Mouse (Mus musculus) MEL (cell line): Measurements from ENCODE around the gene Cd1d1. TPM values are rescaled to one million over a fixed set of nuclear protein-coding genes. Genes with fewer than 3 reads are reported as not detected.
A peak's percentile ranks its signal among the peaks of the same experiment; 100 is the strongest.
"Not testable (repeated sequence)": the region's sequence is repeated elsewhere in the genome, so short reads cannot be mapped to it uniquely, and the experiment has no call there.

ENCODE experiments used
- DNase-seq: peaks from one replicate; pipeline ENCODE4 v3.0.0; 2011; ENCODE audit warnings: low read depth, low spot score
- H3K27ac ChIP-seq: 2 replicates; pipeline ENCODE4 v1.5.1; 2012; ENCODE audit warnings: low read depth, mild to moderate bottlenecking, control low read depth, low read length, moderate library complexity; ENCODE audit not compliant: control insufficient read depth
- H3K27me3 ChIP-seq, 2 experiments: fragments of 150-350 bp in 1 of 2; sonication (generic) in 1 of 2; 2 replicates each; pipeline ENCODE4 v1.6.1; 2012; ENCODE audit warnings: low read length in 2 of 2, mild to moderate bottlenecking in 2 of 2, improper control_type of control experiment in 1 of 2, moderate library complexity in 1 of 2; ENCODE audit not compliant: insufficient read depth in 2 of 2, control insufficient read depth in 1 of 2
- H3K36me3 ChIP-seq, 2 experiments: 2 replicates each; pipeline ENCODE4 v1.6.1; 2012 to 2014; ENCODE audit warnings: low read length in 2 of 2, improper control_type of control experiment in 1 of 2, inconsistent platforms in 1 of 2, mild to moderate bottlenecking in 1 of 2; ENCODE audit not compliant: insufficient read depth in 2 of 2, control insufficient read depth in 1 of 2
- H3K4me1 ChIP-seq, 2 experiments: fragments of 150-350 bp in 1 of 2; sonication (generic) in 1 of 2; 2 replicates each; pipeline ENCODE4 v1.6.1; 2012; ENCODE audit warnings: low read length in 2 of 2, improper control_type of control experiment in 1 of 2, mild to moderate bottlenecking in 1 of 2; ENCODE audit not compliant: insufficient read depth in 2 of 2, control insufficient read depth in 1 of 2
- H3K4me3 ChIP-seq, 2 experiments: fragments of 150-350 bp in 1 of 2; sonication (generic) in 1 of 2; 2 replicates each; pipeline ENCODE4 v1.5.1; 2012; ENCODE audit warnings: low read depth in 2 of 2, low read length in 2 of 2, mild to moderate bottlenecking in 2 of 2, moderate library complexity in 2 of 2, control low read depth in 1 of 2, improper control_type of control experiment in 1 of 2; ENCODE audit not compliant: control insufficient read depth in 1 of 2, insufficient read depth in 1 of 2
- H3K79me2 ChIP-seq: 2 replicates; pipeline ENCODE4 v1.6.1; 2012; ENCODE audit warnings: mild to moderate bottlenecking, low read length, moderate library complexity; ENCODE audit not compliant: control insufficient read depth, poor library complexity, insufficient read depth
- H3K9ac ChIP-seq: 2 replicates; pipeline ENCODE4 v1.6.1; 2012; ENCODE audit warnings: low read depth, mild to moderate bottlenecking, control low read depth, low read length, moderate library complexity; ENCODE audit not compliant: control insufficient read depth, poor library complexity, severe bottlenecking
- H3K9me3 ChIP-seq: fragments of 150-350 bp; sonication (generic); replicated peaks from 2 replicates; pipeline ENCODE4 v1.6.1; 2012; ENCODE audit warnings: mild to moderate bottlenecking, low read length, improper control_type of control experiment, moderate library complexity; ENCODE audit not compliant: insufficient read depth
- BHLHE40 ChIP-seq: IDR thresholded peaks from 2 replicates; pipeline ENCODE4 v1.6.1; 2012; ENCODE audit warnings: low read depth, mild to moderate bottlenecking, inconsistent platforms, low read length, improper control_type of control experiment, borderline replicate concordance
- ELF1 ChIP-seq: IDR thresholded peaks from 2 replicates; pipeline ENCODE4 v1.6.1; 2014; ENCODE audit warnings: low read depth, mild to moderate bottlenecking, inconsistent platforms, low read length, improper control_type of control experiment, moderate library complexity
- EP300 ChIP-seq, 2 experiments: IDR thresholded peaks; 2 replicates each; pipeline ENCODE4 v1.6.1; 2011; ENCODE audit warnings: improper control_type of control experiment in 2 of 2, low read length in 2 of 2, low read depth in 1 of 2, mild to moderate bottlenecking in 1 of 2
- GATA1 ChIP-seq: IDR thresholded peaks from 2 replicates; pipeline ENCODE4 v1.6.1; 2011; ENCODE audit warnings: low read depth, low read length, improper control_type of control experiment
- MYC ChIP-seq: IDR thresholded peaks from 2 replicates; pipeline ENCODE4 v1.6.1; 2011; ENCODE audit warnings: low read depth, mild to moderate bottlenecking, low read length, improper control_type of control experiment, moderate library complexity
- NRF1 ChIP-seq: IDR thresholded peaks from 2 replicates; pipeline ENCODE4 v1.6.1; 2014; ENCODE audit warnings: low read depth, mild to moderate bottlenecking, inconsistent platforms, low read length, improper control_type of control experiment, moderate library complexity; ENCODE audit not compliant: poor library complexity, insufficient read depth, severe bottlenecking
- POLR2AphosphoS5 ChIP-seq: IDR thresholded peaks from 2 replicates; pipeline ENCODE4 v1.6.1; 2012; ENCODE audit warnings: low read depth, borderline replicate concordance, mild to moderate bottlenecking, inconsistent platforms, low read length, moderate library complexity, mixed read lengths
- RCOR1 ChIP-seq: IDR thresholded peaks from 2 replicates; pipeline ENCODE4 v1.6.1; 2012; ENCODE audit warnings: low read depth, mild to moderate bottlenecking, inconsistent platforms, low read length, improper control_type of control experiment
- SIN3A ChIP-seq: IDR thresholded peaks from 2 replicates; pipeline ENCODE4 v1.6.1; 2012; ENCODE audit warnings: low read length, improper control_type of control experiment, inconsistent platforms
- TBP ChIP-seq: IDR thresholded peaks from 2 replicates; pipeline ENCODE4 v1.8.0; 2011; ENCODE audit warnings: low read depth, low read length, improper control_type of control experiment
- USF1 ChIP-seq: IDR thresholded peaks from 2 replicates; pipeline ENCODE4 v1.6.1; 2014; ENCODE audit warnings: low read depth, mild to moderate bottlenecking, inconsistent platforms, low read length, improper control_type of control experiment, moderate library complexity
- USF2 ChIP-seq, 2 experiments: IDR thresholded peaks; 2 replicates each; pipeline ENCODE4 v1.6.1; 2011 to 2012; ENCODE audit warnings: improper control_type of control experiment in 2 of 2, low read length in 2 of 2, borderline replicate concordance in 1 of 2, inconsistent platforms in 1 of 2, low read depth in 1 of 2, mild to moderate bottlenecking in 1 of 2; ENCODE audit not compliant: insufficient read depth in 1 of 2
- ZKSCAN1 ChIP-seq: IDR thresholded peaks from 2 replicates; pipeline ENCODE4 v1.6.1; 2012; ENCODE audit warnings: low read depth, mild to moderate bottlenecking, inconsistent platforms, low read length, improper control_type of control experiment, moderate library complexity
- ZNF384 ChIP-seq: IDR thresholded peaks from 2 replicates; pipeline ENCODE4 v1.6.1; 2012; ENCODE audit warnings: low read depth, mild to moderate bottlenecking, inconsistent platforms, low read length, improper control_type of control experiment
- polyA plus RNA-seq, 2 experiments: library from polyadenylated mRNA; stranded (reverse) in 1 of 2; unstranded in 1 of 2; fragments of >175 nt in 1 of 2; fragments of >200 nt in 1 of 2; gene quantifications; 2 replicates each; pipeline versions ENCODE4 v1.2.1 to v1.2.4; 2012; ENCODE audit warnings: low replicate concordance in 2 of 2, low read depth in 1 of 2; ENCODE audit not compliant: insufficient read length in 2 of 2, insufficient read depth in 1 of 2, missing spikeins in 1 of 2
- total RNA-seq: library from RNA; depleted of rRNA; stranded (reverse); fragments of 300-350 nt; gene quantifications from 2 replicates; pipeline ENCODE4 v1.2.3, GENCODE M21; 2012

Gene Cd1d1
- total and polyA plus RNA-seq, 3 experiments = 1.1 to 1.6 TPM; not detected in 1

- H3K4me1 ChIP-seq = peaks cover 0 to 6% of the 10 kb centered on the region in 2 experiments; a peak in 3 of 4 replicates
- H3K79me2 ChIP-seq = no peaks in the 10 kb centered on the region
- H3K4me3 ChIP-seq = peak overlapping the region; percentile 68 to 99
- peak; percentile 51 for DNase-seq
- H3K9me3 ChIP-seq = no peaks in the 10 kb centered on the region
- no peak overlapping the region for H3K9ac ChIP-seq
- TF ChIP-seq ZNF384 (no peak), NRF1 (no peak), TBP (peak; percentile 60), GATA1 (peak; percentile 36; the same call in 1 of the 2 replicates), USF2 (IDR thresholded peaks at IDR 0.05; ENCODE audit: borderline replicate concordance in 1 of 2, insufficient read depth in 1 of 2, low read depth in 1 of 2, low read length in 2 of 2) (no peak), MYC (no peak), ZKSCAN1 (no peak), BHLHE40 (no peak), RCOR1 (0 out of 2 replicates have a peak, but pooled peaks have one; percentile 30), EP300 (IDR thresholded peaks at IDR 0.05; ENCODE audit: low read depth in 1 of 2, low read length in 2 of 2) (peak in 1 of 2 experiments; percentile 17; a peak in 1 of 4 replicates), USF1 (no peak), POLR2AphosphoS5 (no peak)
- H3K27me3 ChIP-seq = peaks cover 0 to 7% of the 10 kb centered on the region in 2 experiments; a peak in 2 of 4 replicates
- H3K27ac ChIP-seq = no peak overlapping the region
- H3K36me3 ChIP-seq = no peaks in the 10 kb centered on the region; a peak in 1 of 4 replicates
Measured at GRCm38 (mm10) chr3:87000051-87000450, 810 bp upstream of the Cd1d1 start.

- H3K27me3 ChIP-seq, H3K4me1 ChIP-seq, H3K9me3 ChIP-seq, H3K27ac ChIP-seq, H3K36me3 ChIP-seq, H3K79me2 ChIP-seq: not testable (repeated sequence)
- DNase-seq = peak; percentile 85
- Histone ChIP-seq H3K4me3 (peak overlapping the region; percentile 68 to 99), H3K9ac (peak overlapping the region; percentile 46)
- peak; percentile 92 for TF ChIP-seq ELF1
- peak; percentile 69 for TF ChIP-seq SIN3A
- TF ChIP-seq TBP = peak; percentile 46; the same call in 1 of the 2 replicates
Measured at GRCm38 (mm10) chr3:86998433-86999414, 517 bp downstream of the Cd1d1 start.
